Mouse (Mus musculus): ENCODE results near the gene Myo15b. TPM values are rescaled to one million over a fixed set of nuclear protein-coding genes. Genes with fewer than 3 reads are reported as not detected.

Gene Myo15b
- total RNA-seq, 1 experiment from 2014 or later = 0.60 TPM

GRCm38 (mm10) chr11:115892213-115892612 lies 34.0 kb downstream of the Myo15b start:
- ATAC-seq (replicated peaks in 1 of 2; ENCODE audit: insufficient read depth in 1 of 2, low FRiP score in 2 of 2, low TSS enrichment in 1 of 2, low read depth in 1 of 2, poor library complexity in 2 of 2, severe bottlenecking in 2 of 2) = no peak

GRCm38 (mm10) chr11:115893071-115893470 lies 34.9 kb downstream of the Myo15b start:
- no peak for ATAC-seq (replicated peaks in 1 of 2; ENCODE audit: insufficient read depth in 1 of 2, low FRiP score in 2 of 2, low TSS enrichment in 1 of 2, low read depth in 1 of 2, poor library complexity in 2 of 2, severe bottlenecking in 2 of 2)

- peak; percentile 27 to 42; a peak in 1 of 4 replicates for ATAC-seq (replicated peaks in 1 of 2; ENCODE audit: insufficient read depth in 1 of 2, low FRiP score in 2 of 2, low TSS enrichment in 1 of 2, low read depth in 1 of 2, poor library complexity in 2 of 2, severe bottlenecking in 2 of 2)
Measured at GRCm38 (mm10) chr11:115894755-115895520, 36.7 kb downstream of the Myo15b start.

- ATAC-seq (replicated peaks in 1 of 2; ENCODE audit: insufficient read depth in 1 of 2, low FRiP score in 2 of 2, low TSS enrichment in 1 of 2, low read depth in 1 of 2, poor library complexity in 2 of 2, severe bottlenecking in 2 of 2) = peak; percentile 37 to 42
Measured at GRCm38 (mm10) chr11:115898446-115898845, 40.2 kb downstream of the Myo15b start.

GRCm38 (mm10) chr11:115898886-115899285 lies 40.7 kb downstream of the Myo15b start:
- peak; percentile 13 to 23; a peak in 1 of 4 replicates for ATAC-seq (replicated peaks in 1 of 2; ENCODE audit: insufficient read depth in 1 of 2, low FRiP score in 2 of 2, low TSS enrichment in 1 of 2, low read depth in 1 of 2, poor library complexity in 2 of 2, severe bottlenecking in 2 of 2)

GRCm38 (mm10) chr11:115899486-115900266 lies 41.5 kb downstream of the Myo15b start, which contains the start of gene Smim5:
Gene Smim5 (plus strand): TSS chr11:115899966.
- ATAC-seq (replicated peaks in 1 of 2; ENCODE audit: insufficient read depth in 1 of 2, low FRiP score in 2 of 2, low TSS enrichment in 1 of 2, low read depth in 1 of 2, poor library complexity in 2 of 2, severe bottlenecking in 2 of 2) = peak; percentile 31 to 47; a peak in 3 of 4 replicates

- no peak for ATAC-seq (replicated peaks in 1 of 2; ENCODE audit: insufficient read depth in 1 of 2, low FRiP score in 2 of 2, low TSS enrichment in 1 of 2, low read depth in 1 of 2, poor library complexity in 2 of 2, severe bottlenecking in 2 of 2)
Measured at GRCm38 (mm10) chr11:115900561-115901337, 42.5 kb downstream of the Myo15b start.

- 0 out of 4 replicates have a peak, but pooled peaks of 1 of the 2 experiments have one; percentile 6 for ATAC-seq (replicated peaks in 1 of 2; ENCODE audit: insufficient read depth in 1 of 2, low FRiP score in 2 of 2, low TSS enrichment in 1 of 2, low read depth in 1 of 2, poor library complexity in 2 of 2, severe bottlenecking in 2 of 2)
Measured at GRCm38 (mm10) chr11:115901338-115902161, 43.3 kb downstream of the Myo15b start.

GRCm38 (mm10) chr11:115902177-115902576 lies 44.0 kb downstream of the Myo15b start:
- no peak for ATAC-seq (replicated peaks in 1 of 2; ENCODE audit: insufficient read depth in 1 of 2, low FRiP score in 2 of 2, low TSS enrichment in 1 of 2, low read depth in 1 of 2, poor library complexity in 2 of 2, severe bottlenecking in 2 of 2)

GRCm38 (mm10) chr11:115902831-115903230 lies 44.6 kb downstream of the Myo15b start:
- peak; percentile 25 to 46; a peak in 1 of 4 replicates for ATAC-seq (replicated peaks in 1 of 2; ENCODE audit: insufficient read depth in 1 of 2, low FRiP score in 2 of 2, low TSS enrichment in 1 of 2, low read depth in 1 of 2, poor library complexity in 2 of 2, severe bottlenecking in 2 of 2)

- ATAC-seq (replicated peaks in 1 of 2; ENCODE audit: insufficient read depth in 1 of 2, low FRiP score in 2 of 2, low TSS enrichment in 1 of 2, low read depth in 1 of 2, poor library complexity in 2 of 2, severe bottlenecking in 2 of 2) = no peak; a peak in 1 of 4 replicates
Measured at GRCm38 (mm10) chr11:115903384-115904230, 45.4 kb downstream of the Myo15b start.

- ATAC-seq (replicated peaks in 1 of 2; ENCODE audit: insufficient read depth in 1 of 2, low FRiP score in 2 of 2, low TSS enrichment in 1 of 2, low read depth in 1 of 2, poor library complexity in 2 of 2, severe bottlenecking in 2 of 2) = no peak
Measured at GRCm38 (mm10) chr11:115904231-115904955, 46.2 kb downstream of the Myo15b start.

GRCm38 (mm10) chr11:115904956-115905790 lies 47.0 kb downstream of the Myo15b start:
- ATAC-seq (replicated peaks in 1 of 2; ENCODE audit: insufficient read depth in 1 of 2, low FRiP score in 2 of 2, low TSS enrichment in 1 of 2, low read depth in 1 of 2, poor library complexity in 2 of 2, severe bottlenecking in 2 of 2) = no peak

GRCm38 (mm10) chr11:115906116-115906515 lies 47.9 kb downstream of the Myo15b start:
- ATAC-seq (replicated peaks in 1 of 2; ENCODE audit: insufficient read depth in 1 of 2, low FRiP score in 2 of 2, low TSS enrichment in 1 of 2, low read depth in 1 of 2, poor library complexity in 2 of 2, severe bottlenecking in 2 of 2) = no peak

- no peak for ATAC-seq (replicated peaks in 1 of 2; ENCODE audit: insufficient read depth in 1 of 2, low FRiP score in 2 of 2, low TSS enrichment in 1 of 2, low read depth in 1 of 2, poor library complexity in 2 of 2, severe bottlenecking in 2 of 2)
Measured at GRCm38 (mm10) chr11:115906521-115906920, 48.3 kb downstream of the Myo15b start.
